Mouse (Mus musculus): Measurements from ENCODE around the gene 1700056E22Rik.

DNA sequence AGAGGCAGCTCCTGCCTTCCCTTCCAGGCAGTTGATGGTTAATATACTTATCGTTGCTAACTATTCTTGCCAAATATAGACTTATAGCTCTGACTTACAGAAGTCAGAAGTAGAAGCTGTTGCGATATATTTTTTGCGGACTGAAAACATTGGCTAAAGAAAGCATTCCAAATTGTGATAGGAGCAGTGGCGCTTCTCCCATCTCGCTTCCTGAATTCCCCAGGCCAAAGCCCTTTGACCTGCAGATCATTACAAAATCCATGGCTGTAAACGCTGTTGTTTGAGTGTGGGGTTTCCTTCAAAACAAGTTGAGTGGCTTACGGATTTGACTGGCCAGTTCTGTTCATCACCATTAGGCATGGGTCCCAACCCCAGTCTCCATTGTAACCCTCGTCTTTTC lies 24.1 kb upstream of the 1700056E22Rik start:
- TF ChIP-seq POLR2AphosphoS2 (IDR thresholded peaks at IDR 0.05; ENCODE audit: low read length), result no peak
- TF ChIP-seq CTCF (IDR thresholded peaks at IDR 0.05 in 2 of 3, conservative IDR thresholded peaks at IDR 0.05 in 1 of 3; ENCODE audit: control insufficient read depth in 1 of 3, insufficient read depth in 1 of 3, low read depth in 2 of 3, low read length in 3 of 3, poor library complexity in 1 of 3, severe bottlenecking in 1 of 3), result no peak
- TF ChIP-seq POLR2A (IDR thresholded peaks at IDR 0.05; ENCODE audit: control insufficient read depth in 1 of 2, insufficient read depth in 1 of 2, low read depth in 1 of 2, low read length in 2 of 2, poor library complexity in 1 of 2), result no peak
- TF ChIP-seq UBTF (IDR thresholded peaks at IDR 0.05; ENCODE audit: borderline replicate concordance, insufficient read depth, low read depth, low read length), result no peak
- TF ChIP-seq ZNF384 (IDR thresholded peaks at IDR 0.05; ENCODE audit: low read depth, low read length), result no peak
- no peak for TF ChIP-seq ZKSCAN1 (IDR thresholded peaks at IDR 0.05; ENCODE audit: low read depth, low read length)
